Mouse (Mus musculus) thymus, postnatal 0 days (tissue): ENCODE measurements around the gene Celf2. TPM values are rescaled to one million over a fixed set of nuclear protein-coding genes. Genes with fewer than 3 reads are reported as not detected.

Experiments used
- DNase-seq: peaks from one replicate; pipeline ENCODE4 v3.0.0-alpha.2; 2015; ENCODE audit warnings: low spot score
- polyA plus RNA-seq: library from polyadenylated mRNA; unstranded; fragments of >200 nt; fragmentation: Nextera tagmentation; extraction: Ambion mirVana; gene quantifications from 2 replicates; pipeline ENCODE4 v1.2.1, GENCODE M21; 2015

Celf2 gene
- polyA plus RNA-seq, 1 experiment from 2014 or later: 184 TPM

GRCm38 (mm10) chr2:6523261-6523923 is 986.0 kb downstream of the Celf2 start:
- DNase-seq: no peak

GRCm38 (mm10) chr2:6522411-6522810 is 987.0 kb downstream of the Celf2 start:
- DNase-seq: no peak

GRCm38 (mm10) chr2:6513176-6513575 is 996.2 kb downstream of the Celf2 start:
- no peak for DNase-seq

- DNase-seq: no peak
Observed at GRCm38 (mm10) chr2:6507071-6507470, 1002.3 kb downstream of the Celf2 start.

GRCm38 (mm10) chr2:6505979-6506811 is 1003.2 kb downstream of the Celf2 start:
- DNase-seq: no peak

GRCm38 (mm10) chr2:6505531-6505930 is 1003.8 kb downstream of the Celf2 start:
- DNase-seq: no peak

- DNase-seq: no peak
Observed at GRCm38 (mm10) chr2:6498101-6498500, 1011.3 kb downstream of the Celf2 start.

GRCm38 (mm10) chr2:6497636-6498035 is 1011.7 kb downstream of the Celf2 start:
- no peak for DNase-seq

- DNase-seq: no peak
Observed at GRCm38 (mm10) chr2:6493886-6494285, 1015.5 kb downstream of the Celf2 start.

GRCm38 (mm10) chr2:6490870-6491269 is 1018.5 kb downstream of the Celf2 start:
- DNase-seq: no peak

GRCm38 (mm10) chr2:6490076-6490475 is 1019.3 kb downstream of the Celf2 start:
- DNase-seq: no peak
